Mouse (Mus musculus) G1E (cell line): Measurements from ENCODE around the gene 5730522E02Rik.

Experiments
- CTCF ChIP-seq: IDR thresholded peaks from 2 replicates; pipeline ENCODE4 v1.5.1; 2012; ENCODE audit warnings: low read depth, low read length, inconsistent platforms, mixed read lengths
- GATA1 ChIP-seq: IDR thresholded peaks from 2 replicates; pipeline ENCODE4 v1.6.1; 2012; ENCODE audit warnings: borderline replicate concordance, low read length, inconsistent platforms, mixed read lengths

DNA sequence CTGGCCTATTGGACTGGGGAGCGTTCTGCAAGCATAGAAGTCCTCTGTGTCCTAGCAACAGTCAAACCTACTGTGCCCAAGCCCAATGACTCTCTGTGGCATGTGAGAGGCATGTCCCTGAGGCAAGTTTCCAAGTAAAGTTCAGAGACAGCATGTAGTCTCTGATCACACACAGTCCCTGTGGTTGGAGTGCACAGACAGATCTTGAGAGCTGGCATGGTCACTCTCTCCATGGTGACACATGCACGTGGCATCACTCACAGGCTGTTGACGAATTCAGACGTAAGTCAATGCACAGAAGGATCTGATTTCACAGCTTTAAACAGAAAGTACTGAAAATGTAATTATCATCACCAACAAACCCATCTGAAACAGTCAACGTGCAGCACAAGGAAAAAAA is 210.8 kb downstream of the 5730522E02Rik start:
- no peak for TF ChIP-seq CTCF
- TF ChIP-seq GATA1 = no peak
